Mouse (Mus musculus) myocyte (in vitro differentiated cells): ENCODE data around the gene Dmac1.

Experiments used
- E2F4 ChIP-seq: IDR thresholded peaks from one replicate; pipeline ENCODE4 v1.6.1; 2011; ENCODE audit warnings: mild to moderate bottlenecking, control low read depth, moderate library complexity; ENCODE audit not compliant: insufficient read depth
- MAX ChIP-seq: IDR thresholded peaks from one replicate; pipeline ENCODE4 v1.6.1; 2011; ENCODE audit warnings: low read depth, mild to moderate bottlenecking, control low read depth
- POLR2A ChIP-seq: IDR thresholded peaks from one replicate; pipeline ENCODE4 v1.6.1; 2011; ENCODE audit warnings: low read depth, mild to moderate bottlenecking, control low read depth, moderate library complexity; ENCODE audit not compliant: insufficient read length
- TCF3 ChIP-seq: IDR thresholded peaks from one replicate; pipeline ENCODE4 v1.6.1; 2011; ENCODE audit warnings: low read depth, control low read depth; ENCODE audit not compliant: insufficient read length
- USF1 ChIP-seq: IDR thresholded peaks from one replicate; pipeline ENCODE4 v1.6.1; 2011; ENCODE audit warnings: low read depth, mild to moderate bottlenecking, control low read depth, moderate library complexity

- TF ChIP-seq POLR2A (peak; percentile 33), TCF3 (no peak), MAX (no peak), USF1 (no peak), E2F4 (no peak)
These were observed at the start of gene Dmac1 for GRCm38 (mm10) chr4:75278197-75279175.
